Mouse (Mus musculus): ENCODE measurements at regions not wholly inside any gene's neighbourhood (a gene's known extent, or its start where the extent isn't known, plus 50 kb on each side); places are given as distances from the start of the nearest gene placed in this dataset.

DNA sequence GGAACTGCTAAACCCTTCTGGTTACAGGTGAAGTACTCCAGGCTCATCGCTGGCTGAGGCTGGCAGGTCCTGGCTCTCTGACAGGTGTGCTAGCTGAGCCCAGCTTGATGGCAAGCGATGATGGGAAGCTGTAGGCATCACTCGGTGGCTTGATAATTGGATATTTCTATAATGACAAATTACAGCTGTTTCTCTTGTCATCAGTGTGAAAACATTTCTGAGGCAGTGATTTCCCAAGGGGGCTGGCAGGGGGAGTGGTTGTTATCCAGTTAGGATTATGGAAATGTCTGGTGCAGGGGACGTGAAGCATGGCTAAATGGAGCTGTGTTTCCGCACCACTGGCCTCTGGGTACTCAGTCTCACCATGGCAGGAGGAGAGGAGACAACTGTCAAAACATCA is 123.0 kb upstream of the Eif4g2 start:
- WGBS, result 75% methylated on average over 5 of the region's 5 CpGs
- Histone ChIP-seq H3K4me1 (replicated peaks; ENCODE audit: control insufficient read depth, insufficient read depth, low read length) (no peaks in the 10 kb centered on the region), H3K9ac (ENCODE audit: low read length) (no peak overlapping the region), H3K27me3 (ENCODE audit: control insufficient read depth, insufficient read depth, low read depth, low read length) (no peaks in the 10 kb centered on the region; the same call in 1 of the 2 replicates), H3K9me3 (ENCODE audit: control insufficient read depth, low read length) (no peaks in the 10 kb centered on the region), H3K4me2 (ENCODE audit: low read depth, low read length) (no peak overlapping the region), H3K4me3 (ENCODE audit: low read length) (no peak overlapping the region), H3K27ac (ENCODE audit: low read length) (no peak overlapping the region), H3K36me3 (ENCODE audit: control insufficient read depth, insufficient read depth, low read length) (no peaks in the 10 kb centered on the region)
- ATAC-seq (ENCODE audit: low read depth), result no peak

- no peak overlapping the region for H3K27ac ChIP-seq (ENCODE audit: low read length)
- ATAC-seq (ENCODE audit: low read depth), result no peak
Measured at GRCm38 (mm10) chr7:111198608-111199355, 116.0 kb upstream of the Eif4g2 start.

GRCm38 (mm10) chr7:111191674-111192073 is 108.8 kb upstream of the Eif4g2 start:
- H3K36me3 ChIP-seq (ENCODE audit: control insufficient read depth, insufficient read depth, low read length), result no peaks in the 10 kb centered on the region
- WGBS, result 39% methylated on average over 4 of the region's 4 CpGs

More at GRCm38 (mm10) chr7:111198608-111199355, 116.0 kb upstream of the Eif4g2 start:
- H3K9ac ChIP-seq (ENCODE audit: low read length), result no peak overlapping the region
- H3K9me3 ChIP-seq (ENCODE audit: control insufficient read depth, low read length), result no peaks in the 10 kb centered on the region
- 54% methylated on average over 10 of the region's 10 CpGs for WGBS
- no peaks in the 10 kb centered on the region for H3K36me3 ChIP-seq (ENCODE audit: control insufficient read depth, insufficient read depth, low read length)
- no peak overlapping the region for H3K4me3 ChIP-seq (ENCODE audit: low read length)
- no peaks in the 10 kb centered on the region for H3K27me3 ChIP-seq (ENCODE audit: control insufficient read depth, insufficient read depth, low read depth, low read length)
- H3K4me1 ChIP-seq (replicated peaks; ENCODE audit: control insufficient read depth, insufficient read depth, low read length), result no peaks in the 10 kb centered on the region
- no peak overlapping the region for H3K4me2 ChIP-seq (ENCODE audit: low read depth, low read length)

DNA sequence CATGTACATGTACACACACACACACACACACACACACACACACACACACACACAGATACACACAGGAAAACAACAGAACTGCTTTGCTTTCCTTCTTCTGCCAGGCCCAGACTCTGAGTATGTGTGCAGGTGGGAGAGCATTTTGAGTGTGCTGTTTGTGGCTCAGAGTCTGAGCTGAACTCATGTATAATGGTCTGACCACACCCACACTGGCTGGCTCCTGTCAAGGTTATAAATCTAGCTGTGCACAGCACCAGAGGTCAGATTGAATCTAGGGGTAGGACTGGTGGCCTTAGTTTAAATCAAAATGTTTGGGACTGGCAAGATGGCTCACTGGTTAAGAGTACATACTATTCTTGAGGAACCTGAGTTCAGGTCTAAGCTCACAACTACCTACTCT is 108.4 kb upstream of the Eif4g2 start:
- ATAC-seq (ENCODE audit: low read depth), result no peak
- Histone ChIP-seq H3K27me3 (ENCODE audit: control insufficient read depth, insufficient read depth, low read depth, low read length) (no peaks in the 10 kb centered on the region), H3K27ac (ENCODE audit: low read length) (no peak overlapping the region), H3K9ac (ENCODE audit: low read length) (no peak overlapping the region), H3K4me3 (ENCODE audit: low read length) (no peak overlapping the region), H3K36me3 (ENCODE audit: control insufficient read depth, insufficient read depth, low read length) (no peaks in the 10 kb centered on the region), H3K4me2 (ENCODE audit: low read depth, low read length) (no peak overlapping the region), H3K4me1 (replicated peaks; ENCODE audit: control insufficient read depth, insufficient read depth, low read length) (peaks cover 8% of the 10 kb centered on the region), H3K9me3 (ENCODE audit: control insufficient read depth, low read length) (no peaks in the 10 kb centered on the region)

More at GRCm38 (mm10) chr7:111191674-111192073, 108.8 kb upstream of the Eif4g2 start:
- no peak overlapping the region for H3K4me3 ChIP-seq (ENCODE audit: low read length)
- peak overlapping the region; percentile 44; the same call in 1 of the 2 replicates for H3K27ac ChIP-seq (ENCODE audit: low read length)
- H3K4me1 ChIP-seq (replicated peaks; ENCODE audit: control insufficient read depth, insufficient read depth, low read length), result peaks cover 8% of the 10 kb centered on the region
- H3K9ac ChIP-seq (ENCODE audit: low read length), result no peak overlapping the region
- no peaks in the 10 kb centered on the region for H3K27me3 ChIP-seq (ENCODE audit: control insufficient read depth, insufficient read depth, low read depth, low read length)
- no peak overlapping the region for H3K4me2 ChIP-seq (ENCODE audit: low read depth, low read length)
- H3K9me3 ChIP-seq (ENCODE audit: control insufficient read depth, low read length), result no peaks in the 10 kb centered on the region
- peak; percentile 98 for ATAC-seq (ENCODE audit: low read depth)

- H3K4me2 ChIP-seq (ENCODE audit: low read depth, low read length), result no peak overlapping the region
- H3K4me1 ChIP-seq (replicated peaks; ENCODE audit: control insufficient read depth, insufficient read depth, low read length), result peaks cover 8% of the 10 kb centered on the region
- no peak for ATAC-seq (ENCODE audit: low read depth)
- no peaks in the 10 kb centered on the region for H3K27me3 ChIP-seq (ENCODE audit: control insufficient read depth, insufficient read depth, low read depth, low read length)
- WGBS, result 60% methylated on average over 4 of the region's 4 CpGs
- H3K9me3 ChIP-seq (ENCODE audit: control insufficient read depth, low read length), result no peaks in the 10 kb centered on the region
- H3K9ac ChIP-seq (ENCODE audit: low read length), result no peak overlapping the region
- no peak overlapping the region for H3K27ac ChIP-seq (ENCODE audit: low read length)
- H3K4me3 ChIP-seq (ENCODE audit: low read length), result no peak overlapping the region
- no peaks in the 10 kb centered on the region for H3K36me3 ChIP-seq (ENCODE audit: control insufficient read depth, insufficient read depth, low read length)
Measured at GRCm38 (mm10) chr7:111189731-111190130, 106.9 kb upstream of the Eif4g2 start.

DNA sequence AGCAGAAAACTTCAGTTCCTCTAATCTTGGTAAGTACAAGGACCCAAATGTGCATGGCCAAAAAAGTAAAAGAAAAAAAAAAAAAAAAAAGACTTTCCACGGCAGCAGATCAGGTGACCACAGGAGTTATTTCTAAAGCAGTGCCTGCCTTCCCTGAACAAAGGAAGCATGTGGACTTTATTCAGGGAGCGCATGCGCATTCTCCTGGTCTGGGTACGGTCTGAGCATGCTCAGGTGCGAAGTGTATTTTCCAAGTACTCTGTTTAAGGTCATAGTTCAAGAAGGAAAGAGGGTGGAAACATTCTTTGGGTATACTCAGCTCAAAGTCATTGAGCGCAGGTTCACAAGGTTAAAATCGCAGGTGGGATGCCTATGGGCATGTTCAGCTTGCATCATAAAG is 103.1 kb upstream of the Eif4g2 start:
- Histone ChIP-seq H3K27ac (ENCODE audit: low read length) (no peak overlapping the region), H3K4me1 (replicated peaks; ENCODE audit: control insufficient read depth, insufficient read depth, low read length) (no peaks in the 10 kb centered on the region), H3K27me3 (ENCODE audit: control insufficient read depth, insufficient read depth, low read depth, low read length) (no peaks in the 10 kb centered on the region), H3K36me3 (ENCODE audit: control insufficient read depth, insufficient read depth, low read length) (no peaks in the 10 kb centered on the region), H3K4me2 (ENCODE audit: low read depth, low read length) (no peak overlapping the region), H3K9me3 (ENCODE audit: control insufficient read depth, low read length) (no peaks in the 10 kb centered on the region), H3K4me3 (ENCODE audit: low read length) (no peak overlapping the region), H3K9ac (ENCODE audit: low read length) (no peak overlapping the region)
- 68% methylated on average over 7 of the region's 7 CpGs for WGBS
- ATAC-seq (ENCODE audit: low read depth), result no peak

GRCm38 (mm10) chr7:111183512-111183911 is 100.7 kb upstream of the Eif4g2 start:
- ATAC-seq (ENCODE audit: low read depth), result no peak
- Histone ChIP-seq H3K9me3 (ENCODE audit: control insufficient read depth, low read length) (no peaks in the 10 kb centered on the region), H3K4me1 (replicated peaks; ENCODE audit: control insufficient read depth, insufficient read depth, low read length) (peaks cover 9% of the 10 kb centered on the region), H3K4me2 (ENCODE audit: low read depth, low read length) (no peak overlapping the region), H3K27ac (ENCODE audit: low read length) (no peak overlapping the region), H3K9ac (ENCODE audit: low read length) (no peak overlapping the region), H3K4me3 (ENCODE audit: low read length) (no peak overlapping the region), H3K36me3 (ENCODE audit: control insufficient read depth, insufficient read depth, low read length) (no peaks in the 10 kb centered on the region), H3K27me3 (ENCODE audit: control insufficient read depth, insufficient read depth, low read depth, low read length) (no peaks in the 10 kb centered on the region)
- WGBS, result 54% methylated on average over 3 of the region's 3 CpGs

DNA sequence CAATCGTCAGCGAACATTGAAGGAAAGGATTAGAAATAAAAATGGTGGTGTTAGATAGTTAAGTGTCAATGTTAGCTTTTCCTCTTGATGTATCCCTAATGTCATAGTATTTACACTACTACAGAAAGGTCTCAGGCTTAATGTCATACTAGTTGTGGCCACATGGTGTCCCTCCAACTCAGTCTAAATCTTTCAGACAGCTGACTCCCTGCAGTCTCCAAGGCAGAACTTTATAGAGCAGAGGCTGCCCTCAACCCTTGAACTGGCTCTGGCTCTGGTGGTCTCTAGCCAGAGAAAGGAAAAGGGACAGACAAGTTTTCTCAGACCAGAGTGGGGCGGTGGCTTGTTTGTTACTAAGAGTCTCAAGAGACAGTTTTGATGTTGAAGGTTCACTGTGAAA is 99.5 kb upstream of the Eif4g2 start:
- peak; percentile 53; the same call in 1 of the 2 replicates for ATAC-seq (ENCODE audit: low read depth)
- no peak overlapping the region for H3K27ac ChIP-seq (ENCODE audit: low read length)
- no peak overlapping the region for H3K9ac ChIP-seq (ENCODE audit: low read length)
- 42% methylated on average over 3 of the region's 3 CpGs for WGBS
- H3K27me3 ChIP-seq (ENCODE audit: control insufficient read depth, insufficient read depth, low read depth, low read length), result no peaks in the 10 kb centered on the region
- H3K4me1 ChIP-seq (replicated peaks; ENCODE audit: control insufficient read depth, insufficient read depth, low read length), result peaks cover 9% of the 10 kb centered on the region
- no peak overlapping the region for H3K4me2 ChIP-seq (ENCODE audit: low read depth, low read length)
- H3K9me3 ChIP-seq (ENCODE audit: control insufficient read depth, low read length), result no peaks in the 10 kb centered on the region
- no peaks in the 10 kb centered on the region for H3K36me3 ChIP-seq (ENCODE audit: control insufficient read depth, insufficient read depth, low read length)
- no peak overlapping the region for H3K4me3 ChIP-seq (ENCODE audit: low read length)

GRCm38 (mm10) chr7:111179401-111180271 is 96.8 kb upstream of the Eif4g2 start:
- Histone ChIP-seq H3K9me3 (ENCODE audit: control insufficient read depth, low read length) (no peaks in the 10 kb centered on the region), H3K4me2 (ENCODE audit: low read depth, low read length) (no peak overlapping the region), H3K4me3 (ENCODE audit: low read length) (no peak overlapping the region), H3K9ac (ENCODE audit: low read length) (no peak overlapping the region), H3K27me3 (ENCODE audit: control insufficient read depth, insufficient read depth, low read depth, low read length) (no peaks in the 10 kb centered on the region), H3K4me1 (replicated peaks; ENCODE audit: control insufficient read depth, insufficient read depth, low read length) (peaks cover 9% of the 10 kb centered on the region), H3K36me3 (ENCODE audit: control insufficient read depth, insufficient read depth, low read length) (no peaks in the 10 kb centered on the region), H3K27ac (ENCODE audit: low read length) (peak overlapping the region; percentile 60)
- ATAC-seq (ENCODE audit: low read depth), result peak; percentile 90
- WGBS, result 31% methylated on average over 7 of the region's 7 CpGs
